Mouse (Mus musculus): Measurements from ENCODE around the gene Hspb11.
A peak's percentile ranks its signal among the peaks of the same experiment; 100 is the strongest.

The Hspb11 gene

DNA sequence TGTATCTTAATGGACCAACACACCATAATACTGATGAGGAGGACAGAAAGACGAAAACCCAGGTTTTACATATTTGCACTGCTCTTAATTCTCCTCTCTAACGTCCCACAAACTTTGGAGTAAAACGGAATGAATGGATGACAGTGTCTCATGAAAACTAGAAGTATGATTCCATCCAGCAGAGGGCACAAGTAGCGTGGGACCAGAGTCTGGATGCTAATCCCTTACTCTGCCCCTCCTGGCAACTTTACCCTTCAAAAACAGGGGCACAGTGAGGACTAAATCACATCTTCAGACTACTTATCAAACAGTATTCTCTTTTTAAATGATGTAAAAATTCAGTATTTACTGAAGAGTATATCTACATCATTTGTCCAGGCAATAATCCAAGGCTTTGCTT is 2.9 kb upstream of the Hspb11 start:
- DNase-seq (ENCODE audit: low spot score) = peak; percentile 70

DNA sequence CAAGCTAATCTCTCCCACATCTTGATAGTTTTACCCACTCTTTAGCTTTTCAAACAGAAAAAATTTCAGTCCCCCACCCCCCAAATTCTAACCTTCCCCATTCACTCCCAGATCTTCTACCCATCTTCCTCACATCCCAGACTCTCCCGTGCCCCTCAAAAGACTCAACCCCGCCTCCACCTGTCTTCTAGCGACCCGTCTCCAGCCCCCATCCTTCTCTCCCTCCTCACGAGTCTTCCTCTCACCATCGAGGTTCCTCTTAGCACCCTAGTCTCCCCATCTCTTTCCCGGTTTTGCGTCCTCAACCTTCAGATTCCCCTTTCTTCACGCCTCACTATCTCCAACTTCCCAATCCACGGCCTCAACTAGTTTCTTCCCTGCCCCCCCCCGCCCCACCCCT is 871 bp upstream of the Hspb11 start:
- no peak for DNase-seq (ENCODE audit: low spot score)

DNA sequence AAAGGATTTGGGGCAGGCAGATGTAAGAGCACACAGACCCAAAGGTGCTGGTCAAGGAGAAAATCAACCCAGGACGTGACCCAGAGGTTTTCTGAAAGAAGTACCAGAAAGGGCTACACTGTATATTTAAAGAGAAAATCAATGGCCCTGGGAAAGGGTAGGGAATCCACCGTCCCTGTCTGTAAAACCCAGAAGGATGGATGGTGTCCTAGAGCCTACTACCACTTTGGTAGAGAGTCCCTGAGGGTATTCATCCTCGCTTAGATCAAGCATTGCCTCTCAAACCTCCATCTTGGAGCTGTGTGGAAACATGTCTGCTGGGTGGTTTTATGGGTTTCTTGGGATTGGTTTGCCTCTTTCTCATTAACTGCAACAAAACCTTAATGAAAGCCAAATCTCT is 1.0 kb downstream of the Hspb11 start:
- DNase-seq (ENCODE audit: low spot score) = no peak

DNA sequence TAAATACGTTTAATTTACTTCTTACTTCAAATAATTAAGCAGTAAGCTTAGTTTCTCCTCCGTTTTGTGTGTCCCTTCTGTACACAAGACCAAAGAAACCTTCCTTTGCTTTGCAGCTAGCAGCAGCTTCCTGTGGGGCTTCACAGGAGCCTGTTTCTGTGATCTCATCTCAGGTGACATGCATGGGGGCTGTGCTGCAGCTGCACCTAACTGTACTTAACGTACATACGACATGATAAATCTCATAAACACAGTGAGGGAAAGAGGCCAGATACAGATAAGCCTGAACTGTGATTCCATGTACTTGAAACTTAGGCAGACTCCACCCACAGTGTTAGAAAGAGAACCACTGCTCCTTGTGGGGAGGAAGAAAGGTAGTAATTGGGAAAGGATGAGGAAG is 6.6 kb downstream of the Hspb11 start:
- DNase-seq (ENCODE audit: low spot score) = no peak

DNA sequence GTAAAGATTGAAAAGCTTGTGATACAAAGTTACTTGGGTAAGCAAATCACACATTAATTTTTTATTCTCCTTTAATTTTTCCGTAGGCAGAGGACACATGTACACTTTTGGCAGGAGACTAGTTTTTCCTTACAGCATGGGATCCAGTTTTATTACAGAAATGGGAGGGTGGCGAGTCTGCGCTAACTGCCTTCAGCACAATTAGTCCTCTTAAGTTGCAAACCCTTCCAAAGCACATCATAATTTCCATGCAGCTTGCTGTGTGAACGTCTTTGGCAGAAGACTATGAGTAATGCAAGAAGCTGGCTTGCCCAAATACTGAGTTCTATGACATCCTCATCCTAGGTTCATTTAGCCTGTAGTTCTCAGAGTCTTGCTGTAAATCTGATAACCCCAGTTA is 20.3 kb downstream of the Hspb11 start:
- DNase-seq (ENCODE audit: low spot score) = no peak

DNA sequence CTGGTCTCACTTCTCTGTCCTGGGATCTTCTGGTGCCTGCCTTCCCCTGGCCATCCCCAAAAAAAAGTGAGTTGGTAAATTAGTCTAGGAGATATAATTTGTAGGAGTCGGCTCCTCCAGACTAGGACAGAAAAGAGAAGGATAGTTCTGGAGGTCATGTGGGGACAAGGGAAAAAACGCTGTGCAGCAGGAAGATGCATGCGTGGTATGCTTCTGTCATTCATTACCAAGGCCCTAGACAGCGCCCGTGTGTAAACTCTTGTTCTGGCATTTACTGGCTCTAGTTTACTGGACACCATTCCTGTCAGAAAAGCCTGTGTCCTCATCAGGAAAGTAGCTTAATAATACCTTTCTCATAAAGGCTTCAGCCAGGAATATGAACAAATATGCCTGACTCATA is 21.1 kb downstream of the Hspb11 start:
- no peak for DNase-seq (ENCODE audit: low spot score)

DNA sequence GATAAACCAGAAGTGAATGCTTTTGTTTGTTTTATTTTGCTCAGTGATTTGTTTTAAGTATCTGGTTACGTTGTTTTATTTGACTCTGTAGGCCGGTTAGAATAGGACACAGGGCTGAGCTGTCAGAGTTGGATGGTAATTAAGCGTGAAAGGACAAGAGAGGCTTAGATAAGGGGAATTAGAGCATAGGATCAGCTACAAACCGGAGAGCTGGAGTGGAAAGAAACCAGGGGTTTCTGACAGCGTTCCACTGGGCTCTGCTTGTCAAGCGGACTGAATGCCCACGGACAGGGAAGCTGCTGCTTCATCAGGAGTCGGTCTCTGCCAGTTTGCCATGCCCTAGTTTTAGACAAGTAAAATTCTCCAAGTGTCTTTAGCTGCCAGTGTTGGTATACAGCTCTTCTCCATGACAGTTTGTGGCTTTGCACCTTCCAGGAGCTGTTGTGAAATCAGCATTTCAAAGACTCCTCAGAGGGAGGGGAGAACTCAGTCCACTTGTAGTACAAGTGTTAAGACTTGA is 24.9 kb downstream of the Hspb11 start:
- DNase-seq (ENCODE audit: low spot score) = no peak

DNA sequence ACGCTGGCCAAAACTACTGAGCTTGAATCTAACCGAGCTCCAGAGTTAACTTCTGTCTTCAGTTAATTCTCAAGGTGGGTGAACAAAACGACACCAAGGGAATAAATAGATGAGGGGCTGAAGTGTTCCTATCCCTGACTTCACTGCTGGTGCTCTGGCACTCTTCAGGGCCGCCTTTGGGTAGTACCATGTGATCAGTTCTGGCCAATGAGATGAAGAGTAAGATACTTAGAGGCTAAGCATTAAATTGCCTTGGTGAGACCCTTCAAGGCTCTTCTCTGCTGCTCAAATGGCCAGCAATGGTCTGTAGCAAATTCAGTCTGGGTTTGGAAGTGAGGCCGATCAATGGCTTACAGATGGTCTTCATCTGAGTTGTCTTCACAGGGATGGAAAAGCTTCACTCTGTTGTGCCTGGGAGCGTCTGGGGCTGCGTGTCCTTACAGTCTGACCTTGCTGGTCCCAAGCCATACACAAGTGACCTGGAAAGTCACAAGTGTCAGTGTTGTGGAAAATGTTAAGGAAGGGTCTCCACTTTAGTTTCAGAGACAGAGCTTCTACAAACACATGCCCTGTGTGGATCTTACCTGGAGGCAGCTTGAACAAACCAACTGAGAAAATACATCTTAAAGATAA is 27.6 kb downstream of the Hspb11 start:
- no peak for DNase-seq (ENCODE audit: low spot score)

DNA sequence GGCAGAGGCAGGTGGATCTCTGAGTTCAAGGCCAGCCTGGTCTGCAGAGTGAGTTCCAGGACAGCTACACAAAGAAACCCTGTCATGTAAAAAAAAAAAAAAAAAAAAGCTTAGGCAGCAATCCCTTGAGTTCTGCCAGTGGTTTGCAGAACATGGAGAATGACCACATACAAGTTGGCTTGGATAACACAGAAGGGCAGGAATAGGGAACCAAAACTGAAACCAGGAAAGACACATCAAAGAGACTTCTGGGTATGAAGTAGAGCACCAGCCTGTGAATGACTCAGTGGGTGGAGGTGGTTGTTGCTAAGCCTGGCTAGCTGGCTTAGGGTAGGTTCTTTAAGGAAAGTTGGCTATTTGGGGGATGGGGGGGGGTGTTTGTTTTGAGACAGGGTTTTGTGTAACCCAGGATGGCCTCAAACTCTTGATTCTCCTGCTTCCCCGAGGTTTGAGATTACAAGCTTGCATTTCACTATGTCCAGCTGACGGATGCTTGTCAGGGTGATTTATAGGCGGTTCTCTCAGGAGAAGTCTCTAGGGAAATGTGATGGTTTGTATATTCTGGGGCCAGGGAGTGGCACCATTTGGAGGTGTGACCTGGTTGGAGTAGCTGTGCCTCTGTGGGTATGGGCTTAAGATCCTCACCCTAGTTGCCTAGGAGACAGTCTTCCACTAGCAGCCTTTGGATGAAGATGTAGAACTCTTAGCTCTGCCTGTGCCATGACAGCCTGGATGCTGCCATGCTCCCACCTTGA is 32.2 kb downstream of the Hspb11 start:
- DNase-seq (ENCODE audit: low spot score) = no peak

DNA sequence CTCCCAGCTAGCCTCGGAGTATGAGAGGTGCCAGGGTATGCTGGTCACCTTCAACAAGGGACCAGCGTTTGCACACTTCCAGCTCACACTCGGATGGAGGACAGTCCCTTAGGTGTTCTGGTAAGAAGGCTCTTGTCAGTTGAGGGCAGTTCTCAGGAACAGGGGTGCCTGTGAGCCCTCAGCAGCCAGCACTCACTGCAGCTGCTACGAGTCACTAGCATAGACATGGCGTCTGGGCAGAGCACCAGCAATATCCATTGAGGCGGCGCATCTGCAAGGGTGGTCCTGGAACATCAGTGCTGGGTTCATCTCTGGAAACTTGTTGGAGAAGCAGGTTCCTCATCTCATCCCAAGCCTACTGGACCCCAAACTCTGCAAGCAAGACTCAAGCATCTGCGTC is 33.0 kb downstream of the Hspb11 start:
- no peak for DNase-seq (ENCODE audit: low spot score)

DNA sequence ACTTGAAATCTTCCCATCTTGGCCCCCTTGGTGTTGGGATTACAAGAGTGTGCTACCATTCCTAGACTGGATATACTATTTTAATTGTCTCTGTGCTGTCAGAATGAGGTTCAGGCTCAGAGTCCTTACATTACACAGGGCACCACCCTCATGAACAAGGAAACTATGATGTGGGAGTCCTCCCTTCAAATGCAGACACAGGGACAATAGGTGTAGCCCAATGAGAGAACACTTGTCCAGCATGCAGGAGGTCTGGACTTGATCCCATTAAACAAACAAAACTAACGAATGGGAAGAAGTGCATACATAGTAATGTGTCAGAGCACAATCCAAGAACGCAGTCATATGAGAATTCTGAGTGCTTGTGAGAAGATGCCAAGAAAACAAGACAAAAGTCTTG is 34.1 kb downstream of the Hspb11 start:
- DNase-seq (ENCODE audit: low spot score) = no peak

DNA sequence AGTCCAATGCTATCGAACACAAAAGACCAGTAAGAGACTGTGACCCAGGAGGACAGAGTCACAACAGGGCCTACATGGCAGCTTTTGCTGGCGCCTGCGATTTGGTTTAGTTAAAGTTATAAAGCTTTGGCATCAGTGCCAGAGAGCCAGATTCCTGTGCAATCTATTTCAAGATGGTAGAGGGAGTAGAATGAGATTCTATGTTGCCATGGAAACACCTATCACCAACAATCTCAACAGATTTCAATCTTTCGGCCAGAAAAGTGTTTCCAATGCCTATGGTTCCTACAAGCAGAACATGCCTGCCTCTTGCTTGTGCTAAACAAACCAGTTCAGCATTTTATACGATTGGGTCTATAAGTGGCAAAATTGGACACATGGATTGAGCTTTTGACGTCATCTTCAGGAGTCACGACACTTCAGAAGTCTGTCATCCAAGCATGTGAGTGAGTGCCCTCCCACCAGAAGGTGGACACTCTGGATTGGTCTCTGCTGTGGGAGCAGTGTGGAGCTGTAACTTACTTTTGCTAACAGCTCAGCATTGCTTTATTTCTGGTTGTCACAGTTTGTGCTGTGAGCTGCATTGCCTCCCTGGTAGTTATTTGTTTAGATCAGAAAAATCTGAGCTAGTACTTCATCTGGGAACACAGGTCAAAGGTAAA is 38.3 kb downstream of the Hspb11 start:
- DNase-seq (ENCODE audit: low spot score) = peak; percentile 26

DNA sequence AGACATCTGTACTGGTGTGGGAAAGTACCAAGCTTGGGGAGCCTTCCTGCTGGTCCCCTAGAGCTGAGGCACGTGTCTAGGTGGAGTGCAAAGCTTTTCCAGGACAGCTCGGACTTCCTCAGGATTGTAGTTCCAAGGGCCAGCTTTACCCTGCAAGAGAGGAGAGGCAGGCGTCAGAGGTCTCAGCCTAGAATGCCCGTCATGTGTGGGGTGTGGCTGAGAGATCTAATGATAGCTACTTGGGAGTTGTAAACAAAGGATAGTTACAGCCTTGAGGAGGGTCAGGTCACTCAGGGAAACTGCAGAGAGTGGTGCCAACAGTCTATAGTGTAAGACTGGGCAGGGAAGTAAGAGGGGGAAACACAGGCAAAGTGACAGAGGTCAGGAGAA is 38.9 kb downstream of the Hspb11 start:
- DNase-seq (ENCODE audit: low spot score) = no peak

DNA sequence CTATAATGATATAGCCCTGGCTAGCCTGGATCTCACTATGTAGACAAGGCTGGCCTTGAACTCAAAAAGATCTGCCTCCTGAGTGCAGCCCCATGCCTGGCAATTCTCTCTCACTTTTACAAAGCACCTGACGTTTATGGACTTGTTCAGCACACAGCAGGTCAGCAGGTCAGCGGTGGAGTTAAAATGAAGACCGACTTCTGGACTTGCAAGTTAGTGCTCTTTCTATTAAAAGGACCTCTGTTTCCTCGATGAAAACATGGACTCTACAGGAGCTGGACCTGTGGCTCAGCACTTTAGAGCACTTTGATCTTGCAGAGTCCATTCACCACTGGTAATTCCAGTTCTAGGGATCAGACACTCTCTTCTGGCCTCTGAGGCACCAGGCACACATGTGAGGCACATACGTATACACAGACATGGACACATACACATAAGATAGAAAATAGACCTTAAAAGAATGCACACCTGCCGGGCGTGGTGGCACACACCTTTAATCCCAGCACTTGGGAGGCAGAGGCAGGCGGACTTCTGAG is 44.7 kb downstream of the Hspb11 start:
- DNase-seq (ENCODE audit: low spot score) = no peak

DNA sequence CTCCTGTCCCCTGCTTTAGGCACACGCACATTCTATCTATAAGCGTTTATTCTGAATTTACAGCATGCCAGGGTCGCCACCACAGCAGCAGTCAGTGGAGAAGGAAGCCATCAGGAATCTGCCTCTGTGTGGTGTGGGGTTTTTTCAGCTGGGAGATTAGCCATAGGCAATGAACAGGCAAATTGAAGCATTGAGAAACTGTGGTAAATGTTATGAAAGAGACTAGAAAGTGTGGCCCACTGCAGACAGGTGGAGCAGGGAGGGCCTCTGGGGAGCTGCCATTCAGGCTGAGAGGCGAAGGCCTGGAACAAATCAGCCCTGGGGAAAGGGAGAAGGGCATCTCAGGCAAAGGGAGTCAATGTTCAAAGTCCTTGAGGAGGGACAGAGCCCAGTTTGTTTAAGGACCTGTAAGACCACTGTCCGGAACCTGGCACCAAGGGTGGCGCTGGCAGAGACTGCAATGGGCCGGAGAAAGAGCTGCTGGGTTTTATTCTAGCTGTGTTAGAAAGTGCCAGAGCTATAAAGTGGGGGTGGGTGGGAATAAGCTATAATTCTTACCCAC is 46.5 kb downstream of the Hspb11 start:
- DNase-seq (ENCODE audit: low spot score) = no peak

DNA sequence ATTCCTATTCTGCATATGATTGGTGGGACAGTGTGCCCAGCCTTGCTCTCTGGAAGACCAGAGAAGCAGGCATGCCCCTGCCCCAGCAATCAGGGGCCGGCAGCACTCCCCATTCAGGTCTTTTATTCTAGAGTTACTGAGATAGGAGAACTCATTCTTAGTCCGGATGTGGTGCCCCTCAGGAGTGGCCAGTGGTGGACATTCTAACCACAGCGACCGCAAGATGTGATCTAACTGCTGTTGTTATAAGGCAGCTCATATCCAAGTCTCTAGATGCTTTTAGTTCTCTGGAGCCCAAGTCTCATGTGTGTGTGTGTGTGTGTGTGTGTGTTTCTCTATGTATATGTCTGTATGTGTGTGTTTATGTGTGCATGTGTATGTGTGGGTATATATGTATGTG is 47.0 kb downstream of the Hspb11 start:
- DNase-seq (ENCODE audit: low spot score) = no peak

DNA sequence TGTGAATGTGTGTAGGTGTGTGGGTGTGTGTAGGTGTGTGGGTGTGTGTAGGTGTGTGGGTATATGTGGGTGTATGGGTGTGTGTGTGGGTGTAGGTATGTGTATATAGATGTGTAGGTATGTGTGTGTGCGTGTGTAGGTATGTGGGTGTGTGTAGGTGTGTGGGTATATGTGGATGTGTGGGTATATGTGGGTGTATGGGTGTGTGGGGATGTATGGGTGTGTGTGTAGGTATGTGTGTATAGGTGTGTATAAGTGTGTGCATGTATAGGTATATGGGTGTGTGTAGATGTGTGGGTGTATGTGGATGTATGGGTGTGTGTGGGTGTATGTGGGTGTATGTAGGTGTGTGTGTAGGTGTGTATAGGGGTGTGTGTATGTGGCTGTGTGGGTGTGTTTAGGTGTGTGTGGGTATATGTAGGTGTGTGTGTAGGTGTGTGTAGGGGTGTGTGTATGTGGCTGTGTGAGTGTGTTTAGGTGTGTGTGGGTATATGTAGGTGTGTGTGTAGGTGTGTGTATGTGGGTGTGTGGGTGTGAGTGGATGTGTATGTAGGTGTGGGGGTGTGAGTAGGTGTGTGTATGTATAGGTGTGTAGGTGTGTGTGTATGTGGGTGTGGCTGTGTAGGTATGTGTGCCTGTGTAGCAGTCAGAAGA is 47.6 kb downstream of the Hspb11 start:
- DNase-seq (ENCODE audit: low spot score) = no peak

DNA sequence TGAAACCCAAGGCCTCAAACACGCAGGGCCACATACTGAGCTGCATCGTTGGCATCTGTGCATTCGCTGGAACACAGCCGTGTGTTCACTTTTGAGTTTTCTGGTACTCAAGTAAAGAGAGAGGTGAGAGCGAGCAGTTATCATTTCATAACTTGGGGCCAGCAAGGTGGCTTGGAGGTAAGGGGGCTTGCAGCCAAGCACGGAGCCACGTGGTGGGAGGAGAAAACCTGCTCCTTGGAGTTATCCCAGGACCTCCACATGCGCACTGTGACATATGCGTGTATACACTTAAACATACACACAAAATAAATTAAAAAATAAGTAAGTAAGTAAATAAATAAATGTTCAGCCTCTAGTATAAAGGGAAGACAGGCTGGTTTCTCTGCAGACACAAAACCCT is 48.8 kb downstream of the Hspb11 start:
- DNase-seq (ENCODE audit: low spot score) = no peak

DNA sequence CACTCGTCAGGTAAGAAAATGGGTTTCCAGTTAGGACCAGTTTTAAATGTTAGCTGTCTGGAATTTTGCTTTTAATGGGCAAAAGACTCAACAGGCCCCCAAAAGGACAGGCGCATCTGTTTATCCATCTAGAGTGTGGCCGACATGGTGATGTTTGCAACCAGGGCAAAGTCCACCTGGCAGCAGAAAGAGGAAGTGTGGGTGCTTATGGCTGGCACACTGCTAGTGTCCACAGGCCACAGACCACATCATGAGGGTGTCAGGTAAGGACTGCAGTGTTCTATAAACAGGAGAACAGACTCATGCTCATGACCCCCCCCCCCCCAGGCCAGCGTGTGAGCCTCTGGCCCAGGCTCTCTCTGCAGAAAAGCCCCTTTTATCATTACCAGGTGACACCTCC is 49.4 kb downstream of the Hspb11 start:
- DNase-seq (ENCODE audit: low spot score) = no peak

DNA sequence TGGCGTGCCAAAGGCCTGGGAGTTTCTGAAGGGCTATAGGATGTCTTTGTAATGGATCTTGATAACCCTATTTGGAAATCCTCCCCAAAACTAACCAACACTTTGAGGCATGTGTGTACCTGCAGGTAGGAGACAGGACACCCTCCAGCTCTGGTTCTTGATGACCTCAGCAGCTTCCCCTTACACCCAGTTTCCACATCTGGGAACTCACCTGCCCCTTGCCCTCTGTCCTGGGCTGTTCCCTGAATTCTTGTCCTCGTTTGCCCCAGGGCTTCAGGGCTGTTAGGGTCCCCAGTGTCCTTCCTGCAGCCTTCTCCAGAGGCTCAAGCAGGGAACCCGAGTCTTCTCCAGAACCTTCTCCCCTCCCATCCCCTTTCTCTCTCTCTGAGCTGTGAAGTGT is 50.1 kb downstream of the Hspb11 start:
- DNase-seq (ENCODE audit: low spot score) = no peak

DNA sequence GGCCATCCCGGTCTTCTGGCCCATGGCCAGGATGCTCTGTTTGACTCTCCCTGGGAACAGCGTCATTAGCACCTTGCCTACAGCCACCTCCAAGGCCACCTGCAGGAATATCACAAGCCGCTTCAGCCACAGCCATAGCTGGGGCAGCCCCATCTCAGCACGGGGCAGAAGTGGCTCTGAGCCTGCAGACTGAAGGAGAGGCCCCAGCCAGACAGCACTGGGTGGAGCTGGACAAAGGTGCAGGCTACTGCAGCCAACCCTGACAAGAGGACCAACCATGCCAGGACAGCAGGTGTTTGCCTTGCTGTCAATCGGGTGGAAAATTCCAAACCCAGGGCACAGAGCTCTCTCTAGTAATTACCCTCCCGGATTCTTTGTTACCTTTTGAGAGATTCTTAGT is 53.6 kb downstream of the Hspb11 start, which contains the start of gene Dio1:
Dio1 (minus strand) TSS at position 204 of the 400 bp plus-strand sequence.
- DNase-seq (ENCODE audit: low spot score) = no peak

Measured in layer of hippocampus, adult 11-12 months (tissue).